7 mouse cellular contexts compared by ENCODE assay signal in genomic region chr15:89373027-89373761, GRCm38 (mm10). TPM values are rescaled to one million over a fixed set of nuclear protein-coding genes. Genes with fewer than 3 reads are reported as not detected.
A peak's percentile ranks its signal among the peaks of the same experiment; 100 is the strongest.
DNase-seq lines count a peak whose midpoint lies in the region; ATAC-seq lines count a peak whose summit lies in the region.

No protein-coding gene starts in this region.

- under 1% methylated on average over 35 of the region's 35 CpGs for WGBS in embryonic facial prominence, embryonic 11.5 days
- WGBS in midbrain, embryonic 11.5 days: 3% methylated on average over 35 of the region's 35 CpGs

- H3K9me3 ChIP-seq in embryonic facial prominence, embryonic 11.5 days (replicated peaks; ENCODE audit: control insufficient read depth, low read length): no peaks in the 10 kb centered on the region
- H3K9me3 ChIP-seq in midbrain, embryonic 11.5 days (ENCODE audit: control insufficient read depth, low read length): no peaks in the 10 kb centered on the region

- H3K4me3 ChIP-seq in embryonic facial prominence, embryonic 11.5 days (ENCODE audit: low read depth, low read length): peak overlapping the region; percentile 51
- peak overlapping the region; percentile 63 for H3K4me3 ChIP-seq in midbrain, embryonic 11.5 days (ENCODE audit: low read depth, low read length)

- peak overlapping the region; percentile 87 for H3K4me2 ChIP-seq in embryonic facial prominence, embryonic 11.5 days (ENCODE audit: low read depth, low read length)
- H3K4me2 ChIP-seq in midbrain, embryonic 11.5 days: peak overlapping the region; percentile 81

- peak; percentile 77 for ATAC-seq in embryonic facial prominence, embryonic 11.5 days (replicated peaks; ENCODE audit: insufficient number of reproducible peaks, low FRiP score, low TSS enrichment, low read depth)
- peak; percentile 68 for ATAC-seq in granulocyte monocyte progenitor cell, adult 5-6 weeks (replicated peaks; ENCODE audit: poor library complexity, severe bottlenecking)
- ATAC-seq in midbrain, embryonic 11.5 days (ENCODE audit: low FRiP score): peak; percentile 83

- DNase-seq in adrenal gland, postnatal 14 days: peak; percentile 93
- peak; percentile 86 for DNase-seq in embryonic facial prominence, embryonic 11.5 days (ENCODE audit: low spot score)
- peak; percentile 89 for DNase-seq in kidney, adult 11 months
- peak; percentile 81 for DNase-seq in left cerebral cortex, postnatal 4 days
- DNase-seq in midbrain, embryonic 11.5 days (ENCODE audit: low spot score, missing footprints): peak; percentile 97
- DNase-seq in skeletal muscle tissue, adult 2 months (ENCODE audit: low read depth, low spot score): peak; percentile 75

- H3K27ac ChIP-seq in embryonic facial prominence, embryonic 11.5 days (replicated peaks; ENCODE audit: low read depth, low read length): peak overlapping the region; percentile 87
- H3K27ac ChIP-seq in midbrain, embryonic 11.5 days (ENCODE audit: low read depth, low read length): peak overlapping the region; percentile 89

- peaks cover 12% of the 10 kb centered on the region for H3K36me3 ChIP-seq in embryonic facial prominence, embryonic 11.5 days (replicated peaks; ENCODE audit: control insufficient read depth, insufficient read depth, low read depth, low read length)
- peaks cover 32% of the 10 kb centered on the region for H3K36me3 ChIP-seq in midbrain, embryonic 11.5 days (ENCODE audit: control insufficient read depth, insufficient read depth, low read length)

- H3K4me1 ChIP-seq in embryonic facial prominence, embryonic 11.5 days (ENCODE audit: control insufficient read depth, insufficient read depth, low read length): peaks cover 4% of the 10 kb centered on the region; the same call in 1 of the 2 replicates
- H3K4me1 ChIP-seq in midbrain, embryonic 11.5 days (ENCODE audit: control insufficient read depth, insufficient read depth, low read length): peaks cover 13% of the 10 kb centered on the region

- peak overlapping the region; percentile 82 for H3K9ac ChIP-seq in embryonic facial prominence, embryonic 11.5 days (replicated peaks; ENCODE audit: low read length)
- peak overlapping the region; percentile 86 for H3K9ac ChIP-seq in midbrain, embryonic 11.5 days (ENCODE audit: low read length)

- intact Hi-C loops in left cerebral cortex, postnatal 4 days (cut with DNase I): no loop called here

- H3K27me3 ChIP-seq in embryonic facial prominence, embryonic 11.5 days (ENCODE audit: control insufficient read depth, insufficient read depth, low read length): peaks cover 18% of the 10 kb centered on the region
- peaks cover 23% of the 10 kb centered on the region for H3K27me3 ChIP-seq in midbrain, embryonic 11.5 days (ENCODE audit: control insufficient read depth, insufficient read depth, low read length)

RNA-seq across cellular contexts. Expression of gene Sco2, which starts 0.5 kb away (rescaled TPM):
- total RNA-seq in adrenal gland, postnatal 14 days (2021): 39.5 and 43.5 TPM in 2 replicates
- polyA plus RNA-seq in embryonic facial prominence, embryonic 11.5 days (2014; fragmentation: Nextera tagmentation; extraction: Ambion mirVana): 4.8 and 5.2 TPM in 2 replicates
- total RNA-seq in granulocyte monocyte progenitor cell, adult 5-6 weeks (2014; fragmentation: Nextera tagmentation): 12.4 and 27.5 TPM in 2 replicates
- 22.7 and 31.5 TPM in 2 replicates for total RNA-seq in granulocyte monocyte progenitor cell, adult 5-6 weeks (2017)
- total RNA-seq in left cerebral cortex, postnatal 4 days (2021): 10 to 100 TPM; 25.0 to 28.7 TPM
- 5.8 and 6.0 TPM in 2 replicates for polyA plus RNA-seq in midbrain, embryonic 11.5 days (2014; fragmentation: Nextera tagmentation; extraction: Ambion mirVana)

RNA-seq across cellular contexts. Expression of gene Tymp, which starts 3.6 kb away (rescaled TPM):
- 0.68 and 4.5 TPM in 2 replicates for total RNA-seq in adrenal gland, postnatal 14 days (2021)
- 1.4 and 2.1 TPM in 2 replicates for polyA plus RNA-seq in embryonic facial prominence, embryonic 11.5 days (2014; fragmentation: Nextera tagmentation; extraction: Ambion mirVana)
- not detected in 2 replicates for total RNA-seq in granulocyte monocyte progenitor cell, adult 5-6 weeks (2014; fragmentation: Nextera tagmentation)
- total RNA-seq in granulocyte monocyte progenitor cell, adult 5-6 weeks (2017): 0.43 and 1.1 TPM in 2 replicates
- under 1 TPM; 0.62 to 0.81 TPM for total RNA-seq in left cerebral cortex, postnatal 4 days (2021)
- polyA plus RNA-seq in midbrain, embryonic 11.5 days (2014; fragmentation: Nextera tagmentation; extraction: Ambion mirVana): 1.2 and 1.9 TPM in 2 replicates

RNA-seq across cellular contexts. Expression of gene Odf3b, which starts 5.9 kb away (rescaled TPM):
- total RNA-seq in adrenal gland, postnatal 14 days (2021): 0.53 and 1.5 TPM in 2 replicates
- 0.38 and 0.45 TPM in 2 replicates for polyA plus RNA-seq in embryonic facial prominence, embryonic 11.5 days (2014; fragmentation: Nextera tagmentation; extraction: Ambion mirVana)
- 3.1 and 4.2 TPM in 2 replicates for total RNA-seq in granulocyte monocyte progenitor cell, adult 5-6 weeks (2014; fragmentation: Nextera tagmentation)
- 0.46 TPM in 1 of 2 replicates, not detected in the other for total RNA-seq in granulocyte monocyte progenitor cell, adult 5-6 weeks (2017)
- total RNA-seq in left cerebral cortex, postnatal 4 days (2021): 1 to 10 TPM; 1.8 to 1.9 TPM
- 0.26 and 0.64 TPM in 2 replicates for polyA plus RNA-seq in midbrain, embryonic 11.5 days (2014; fragmentation: Nextera tagmentation; extraction: Ambion mirVana)

RNA-seq across cellular contexts. Expression of gene Klhdc7b, which starts 11.5 kb away (rescaled TPM):
- total RNA-seq in adrenal gland, postnatal 14 days (2021): not detected in 2 replicates
- not detected in 2 replicates for polyA plus RNA-seq in embryonic facial prominence, embryonic 11.5 days (2014; fragmentation: Nextera tagmentation; extraction: Ambion mirVana)
- not detected in 2 replicates for total RNA-seq in granulocyte monocyte progenitor cell, adult 5-6 weeks (2014; fragmentation: Nextera tagmentation)
- 0.13 TPM in 1 of 2 replicates, not detected in the other for total RNA-seq in granulocyte monocyte progenitor cell, adult 5-6 weeks (2017)
- total RNA-seq in left cerebral cortex, postnatal 4 days (2021): not detected
- polyA plus RNA-seq in midbrain, embryonic 11.5 days (2014; fragmentation: Nextera tagmentation; extraction: Ambion mirVana): not detected in 2 replicates

RNA-seq across cellular contexts. Expression of gene Ncaph2, which starts 17.7 kb away (rescaled TPM):
- 83.3 and 85.8 TPM in 2 replicates for total RNA-seq in adrenal gland, postnatal 14 days (2021)
- polyA plus RNA-seq in embryonic facial prominence, embryonic 11.5 days (2014; fragmentation: Nextera tagmentation; extraction: Ambion mirVana): 158 and 171 TPM in 2 replicates
- total RNA-seq in granulocyte monocyte progenitor cell, adult 5-6 weeks (2014; fragmentation: Nextera tagmentation): 87.4 and 136 TPM in 2 replicates
- 92.2 and 118 TPM in 2 replicates for total RNA-seq in granulocyte monocyte progenitor cell, adult 5-6 weeks (2017)
- 10 to 100 TPM; 86.6 to 93.2 TPM for total RNA-seq in left cerebral cortex, postnatal 4 days (2021)
- polyA plus RNA-seq in midbrain, embryonic 11.5 days (2014; fragmentation: Nextera tagmentation; extraction: Ambion mirVana): 155 and 168 TPM in 2 replicates

Comparison
In these comparisons a context has a peak if more than half of its experiments do, and no peak if none do; other contexts are left out.
1. Peak in every context shown above with its lines: DNase-seq, ATAC-seq, H3K4me3 ChIP-seq and H3K27ac ChIP-seq.